Mouse (Mus musculus) forelimb bud, embryonic 11.5 days (tissue): ENCODE data around the gene Dennd1a.

Source experiments
- DNase-seq: peaks from one replicate; pipeline ENCODE4 v3.0.0-alpha.2; 2012; ENCODE audit warnings: low read depth, low spot score

Dennd1a gene

DNA sequence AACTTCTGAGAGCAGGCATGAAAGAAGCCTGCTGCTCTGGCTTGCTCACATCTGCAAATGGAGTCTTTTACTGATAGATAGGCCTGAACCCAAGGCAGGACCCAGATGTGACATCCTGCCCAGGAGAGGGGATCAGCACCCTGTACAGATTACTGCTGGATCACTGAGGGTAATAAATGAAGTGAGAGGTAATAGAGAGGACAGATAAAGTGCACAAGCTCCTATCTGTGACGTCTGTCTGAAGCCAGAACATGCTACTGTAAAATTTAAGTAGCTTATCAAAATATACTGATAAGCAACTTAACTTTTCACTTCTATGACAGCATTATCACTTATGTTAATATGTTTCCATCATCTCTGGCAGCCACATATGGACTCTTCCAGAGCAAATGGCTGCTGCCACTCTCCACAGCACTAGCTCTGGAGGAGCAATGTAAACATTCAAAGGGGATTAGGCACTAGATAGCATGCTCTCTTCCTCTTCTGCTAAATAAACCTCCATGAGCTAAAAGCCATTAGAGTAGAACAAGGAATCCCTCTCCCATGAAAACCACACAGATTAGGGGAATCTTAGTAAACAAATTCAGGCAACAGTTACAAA is 235.6 kb downstream of the Dennd1a start:
- DNase-seq = no peak

DNA sequence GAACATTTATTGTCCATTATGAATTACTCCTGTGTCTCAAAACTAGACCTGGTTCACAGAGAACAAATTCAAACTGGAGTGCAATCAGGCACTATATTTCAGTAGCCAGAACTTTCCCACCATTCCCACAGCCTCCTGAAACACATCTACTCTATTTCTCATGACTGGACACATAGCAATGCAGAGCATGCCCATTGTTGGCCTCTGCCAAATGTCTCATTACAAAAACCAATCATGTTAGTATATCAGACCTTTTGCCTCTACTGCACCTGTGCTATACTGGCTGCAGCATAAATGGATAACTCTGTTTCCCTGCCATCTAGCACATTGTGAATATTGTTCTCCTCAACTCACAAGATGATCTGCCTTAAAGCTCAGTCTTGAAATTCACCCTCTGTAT is 238.2 kb downstream of the Dennd1a start:
- no peak for DNase-seq

DNA sequence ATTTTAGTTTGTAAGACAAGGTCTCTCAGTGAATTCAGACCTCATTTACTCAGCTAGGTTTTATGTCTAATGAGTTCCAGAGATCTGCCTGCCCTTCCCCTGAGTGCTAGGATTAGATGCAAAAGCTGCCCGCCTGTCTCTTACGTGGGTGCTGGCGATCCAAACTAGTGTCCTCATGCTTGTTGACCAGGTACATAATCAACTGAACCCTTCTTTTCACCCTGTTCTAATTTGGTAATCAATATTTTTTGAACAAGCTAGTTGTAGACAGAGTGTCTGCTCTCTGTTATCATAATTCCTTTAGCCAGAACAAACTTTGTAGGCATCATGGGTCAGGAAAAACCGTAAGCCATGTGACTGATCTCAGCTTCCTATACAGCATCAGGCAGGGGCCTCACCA is 241.9 kb downstream of the Dennd1a start:
- DNase-seq = no peak

DNA sequence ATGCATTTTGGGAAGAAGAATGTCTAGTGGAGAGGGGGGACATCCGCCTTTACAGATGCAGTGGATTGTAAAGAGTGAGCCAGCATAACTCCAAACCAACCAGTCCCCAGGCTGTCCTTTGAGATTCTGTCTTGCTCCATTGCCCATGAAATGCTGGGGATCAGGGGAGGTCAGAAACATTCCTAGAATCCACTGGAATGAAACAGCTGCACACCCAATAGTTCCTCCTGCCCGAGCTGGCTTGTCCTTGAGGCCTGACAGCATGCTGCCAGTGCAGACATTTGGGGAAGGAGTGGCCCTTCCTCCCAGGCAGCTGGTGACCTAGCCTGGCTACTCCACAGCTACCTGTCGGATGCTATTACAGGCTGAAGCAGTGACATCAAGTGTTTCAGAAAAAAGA is 246.3 kb downstream of the Dennd1a start:
- no peak for DNase-seq

DNA sequence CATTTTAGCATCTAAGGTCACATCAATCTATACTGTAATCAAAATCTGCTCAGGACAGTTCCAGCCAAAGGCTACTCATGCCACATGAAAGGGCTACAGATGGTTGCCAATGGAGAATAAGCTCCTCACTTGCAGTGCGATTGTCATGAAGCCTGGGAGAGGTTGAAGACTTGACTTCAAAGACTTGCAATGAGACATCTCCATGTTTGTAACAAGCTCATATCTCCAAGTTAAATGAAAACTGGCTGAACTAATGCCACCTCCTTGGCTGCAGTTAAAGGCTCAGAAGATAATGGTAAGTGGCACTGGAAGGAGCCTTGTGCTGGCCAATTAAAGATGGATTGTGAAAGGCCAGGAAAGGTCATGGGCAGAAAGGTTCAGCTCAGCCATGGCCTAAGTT is 247.6 kb downstream of the Dennd1a start:
- no peak for DNase-seq

DNA sequence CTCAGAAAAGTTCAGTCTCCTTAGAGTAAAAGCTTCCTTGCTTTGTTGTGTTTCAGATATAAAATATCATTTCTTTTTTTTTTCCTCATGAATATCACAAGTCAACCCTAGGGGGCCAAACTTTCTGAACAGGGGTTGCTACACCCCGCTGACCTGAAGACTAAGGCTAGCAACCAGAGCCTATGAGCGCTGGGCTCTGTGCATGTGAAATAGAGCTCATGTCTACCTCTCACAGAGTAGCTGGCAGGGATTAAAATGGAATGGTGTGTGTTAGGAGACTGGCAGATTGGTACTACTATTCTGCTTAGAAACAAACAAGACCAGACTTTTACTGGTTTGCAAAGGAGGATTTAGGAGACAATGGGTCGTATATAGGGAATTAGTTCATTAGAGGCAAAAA is 258.9 kb downstream of the Dennd1a start:
- no peak for DNase-seq

DNA sequence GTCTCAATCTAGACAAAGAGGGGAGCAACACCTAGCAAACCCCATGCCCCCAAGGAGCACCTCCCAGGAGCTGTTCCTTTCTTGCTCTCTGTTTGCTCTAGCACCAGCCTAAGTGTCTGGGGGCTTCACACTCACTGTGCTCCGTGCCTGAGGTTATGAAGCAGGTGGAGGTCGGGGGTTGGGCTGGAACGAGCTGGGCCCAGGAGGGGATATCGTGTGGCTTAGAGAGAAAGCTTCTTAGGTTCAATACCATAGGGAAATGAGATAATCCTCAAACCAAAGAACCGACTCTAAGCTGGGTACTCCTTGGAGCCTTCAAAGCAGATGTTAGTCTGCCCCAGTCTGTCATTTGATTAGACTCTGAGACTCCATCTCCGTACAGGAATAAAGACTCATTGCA is 261.6 kb downstream of the Dennd1a start:
- DNase-seq = no peak

DNA sequence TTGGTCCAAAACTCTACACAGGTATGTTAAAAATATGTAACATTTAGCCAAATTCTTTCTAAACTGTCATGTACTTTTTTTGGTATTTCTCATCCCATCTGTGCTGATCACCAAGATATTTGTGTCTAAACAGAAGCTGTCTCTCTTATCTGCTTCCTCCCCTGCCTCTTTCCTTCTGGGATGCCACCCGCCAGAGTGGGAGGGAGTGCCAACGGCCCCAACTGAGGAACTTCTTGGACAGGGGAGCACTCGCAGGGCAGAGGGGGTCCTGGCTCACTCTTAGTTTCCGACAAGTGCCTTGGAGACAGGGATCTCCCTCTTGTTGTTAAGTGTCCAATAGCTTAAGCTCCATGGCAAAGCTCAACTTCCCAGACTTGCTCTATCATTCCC is 263.5 kb downstream of the Dennd1a start:
- DNase-seq = no peak

DNA sequence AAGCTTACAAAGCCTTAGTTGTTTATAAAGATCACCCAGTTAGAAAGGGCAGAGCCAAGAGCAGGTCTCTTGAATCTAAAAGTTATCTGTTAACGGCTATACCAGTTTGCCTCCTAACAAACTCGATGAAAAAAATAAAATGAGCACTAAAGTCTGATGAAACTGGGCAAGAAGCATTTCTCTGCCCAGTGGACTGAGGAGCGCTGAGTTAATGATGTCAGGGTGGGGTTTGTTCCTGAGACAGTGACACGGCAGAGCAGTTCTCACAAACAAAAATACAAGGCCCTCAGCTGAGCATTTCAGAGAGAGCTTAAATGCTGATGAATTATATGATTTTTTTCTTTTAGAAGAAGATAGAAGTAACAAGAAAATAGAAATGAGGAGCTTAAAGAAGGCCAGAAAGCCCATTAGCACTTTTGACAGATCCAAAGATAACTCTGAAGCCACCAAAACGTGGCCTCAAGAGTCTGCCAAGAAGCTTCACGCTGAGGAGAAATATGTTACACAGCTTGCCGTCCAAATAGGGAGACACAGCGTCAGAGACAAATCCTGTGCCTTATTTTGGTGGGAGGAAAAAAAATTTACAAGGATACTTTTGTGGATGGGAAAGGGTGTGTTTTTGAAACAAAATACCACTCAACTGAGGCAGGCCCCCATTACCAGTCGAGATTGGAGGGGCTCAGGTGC is 264.0 kb downstream of the Dennd1a start:
- DNase-seq = no peak

DNA sequence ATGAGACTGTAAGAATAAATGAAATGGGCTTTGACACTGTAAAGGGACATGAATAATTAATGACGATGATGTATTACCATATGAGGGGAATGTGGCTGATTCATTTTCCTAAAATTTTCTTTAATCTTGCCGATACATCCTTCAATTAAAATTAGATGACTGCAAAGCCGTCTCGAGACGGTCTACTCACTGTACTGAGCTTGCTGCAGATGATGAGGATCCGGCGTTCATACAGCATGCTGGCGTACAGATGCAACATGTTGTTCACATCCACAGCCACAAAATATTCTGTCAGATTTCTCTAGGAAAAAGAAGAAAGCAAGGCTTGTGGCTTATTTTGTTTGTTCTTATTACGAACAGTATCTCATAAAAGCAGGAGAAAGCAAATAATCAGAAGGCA is 266.0 kb downstream of the Dennd1a start:
- DNase-seq = no peak

DNA sequence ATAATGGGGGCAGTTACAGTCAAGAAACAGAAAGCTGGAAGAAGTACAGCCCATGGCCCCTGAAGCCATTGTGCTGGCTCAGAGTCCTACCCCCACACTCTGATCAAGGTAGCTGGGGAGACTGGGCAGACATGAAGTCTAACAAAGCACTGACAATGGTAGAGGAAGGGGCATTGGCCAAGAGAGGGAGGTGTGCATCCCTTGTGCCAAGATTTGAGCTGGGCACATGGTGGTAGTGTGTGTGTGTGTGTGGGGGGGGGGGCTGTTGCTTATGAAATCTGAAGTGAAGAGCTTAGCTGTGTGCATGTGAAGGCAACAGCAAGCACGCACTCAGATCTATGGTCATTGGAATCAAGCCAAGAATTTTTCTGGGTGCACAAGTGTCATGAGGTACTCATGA is 272.5 kb downstream of the Dennd1a start:
- DNase-seq = no peak

DNA sequence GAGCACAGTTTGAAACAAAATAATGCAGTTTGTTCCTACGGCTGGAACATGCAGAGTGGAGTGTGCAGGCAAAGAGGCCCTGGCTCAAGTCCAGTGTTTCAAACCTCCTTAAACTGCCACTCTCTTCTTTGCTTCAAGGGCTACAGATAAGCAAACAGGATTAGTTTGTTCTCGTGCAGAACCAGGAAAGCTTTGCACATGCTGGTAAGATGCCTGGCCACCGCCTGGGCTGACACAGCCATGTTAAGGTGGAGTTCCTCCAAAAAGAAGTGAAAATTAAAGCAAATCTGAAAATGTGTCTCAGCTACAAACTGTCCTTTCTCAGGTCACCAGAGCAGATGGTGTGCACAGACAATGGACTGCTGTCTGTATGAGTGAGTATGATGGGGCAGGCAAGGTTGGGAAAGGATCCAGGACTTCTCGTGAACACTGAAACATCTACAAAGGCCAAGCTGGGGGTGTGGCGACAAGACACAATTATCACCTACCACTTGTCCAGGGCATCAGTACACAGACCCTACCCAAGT is 273.3 kb downstream of the Dennd1a start:
- no peak for DNase-seq

DNA sequence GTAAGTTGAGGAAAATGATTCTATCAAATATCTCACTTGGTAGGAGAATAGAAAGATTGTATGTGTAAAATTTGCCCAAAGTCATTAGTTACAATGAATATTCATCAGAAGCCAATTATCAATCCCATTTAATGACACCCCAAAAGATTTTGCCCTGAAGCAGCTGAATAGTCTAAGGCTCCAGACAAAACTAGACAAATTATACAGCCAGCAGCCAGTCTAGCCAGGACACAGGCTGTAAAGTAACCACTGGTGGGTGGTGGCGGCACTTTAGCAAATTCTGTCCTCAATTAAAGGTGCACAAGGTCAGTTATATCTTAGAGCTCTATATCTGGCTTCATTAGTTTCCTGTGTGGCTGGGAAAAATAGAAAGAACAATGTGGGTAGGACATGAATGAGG is 280.0 kb downstream of the Dennd1a start:
- DNase-seq = peak; percentile 5

DNA sequence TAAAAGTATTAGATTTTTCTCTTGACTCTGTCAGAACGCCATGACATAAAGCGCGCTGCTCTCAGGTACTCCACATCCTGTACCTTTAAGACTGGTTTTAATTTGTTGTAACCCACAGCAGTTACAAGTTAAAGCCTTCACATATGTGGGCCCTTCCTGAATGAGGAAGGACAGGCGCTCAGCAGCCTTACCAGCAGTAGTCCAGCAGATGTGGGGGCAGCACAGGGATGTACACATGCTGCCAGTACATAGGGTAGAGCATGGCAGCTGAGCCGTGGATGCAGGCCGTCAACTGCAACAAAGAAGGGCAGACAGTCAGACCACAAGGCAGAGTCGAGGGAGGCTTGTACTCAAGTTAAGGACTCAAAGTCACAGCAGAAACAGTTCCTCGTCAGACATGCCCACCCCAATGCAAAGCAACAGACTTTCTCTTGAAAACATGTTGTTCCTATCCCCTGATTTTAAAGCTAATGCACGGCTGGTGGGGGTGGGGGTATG is 284.0 kb downstream of the Dennd1a start:
- peak; percentile 39 for DNase-seq

DNA sequence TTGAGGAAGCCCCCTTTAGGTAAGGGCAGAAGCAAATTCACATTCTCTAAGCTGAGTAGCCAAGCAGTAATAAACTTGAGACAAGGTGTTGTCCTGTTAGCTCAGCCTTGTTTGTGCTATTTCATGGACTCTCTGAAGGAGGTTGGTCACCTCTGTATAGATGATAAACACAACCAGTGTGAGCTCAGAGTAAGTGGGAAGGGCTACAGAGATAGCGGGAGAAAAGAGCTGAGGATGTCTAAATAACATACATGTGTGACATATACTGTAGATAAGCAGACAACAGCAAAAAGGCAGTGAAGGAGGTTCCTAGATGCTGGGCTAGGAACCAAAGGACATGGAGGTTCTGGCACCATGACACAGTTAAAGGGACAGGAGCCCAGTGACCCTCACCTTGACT is 286.2 kb downstream of the Dennd1a start:
- DNase-seq = no peak

DNA sequence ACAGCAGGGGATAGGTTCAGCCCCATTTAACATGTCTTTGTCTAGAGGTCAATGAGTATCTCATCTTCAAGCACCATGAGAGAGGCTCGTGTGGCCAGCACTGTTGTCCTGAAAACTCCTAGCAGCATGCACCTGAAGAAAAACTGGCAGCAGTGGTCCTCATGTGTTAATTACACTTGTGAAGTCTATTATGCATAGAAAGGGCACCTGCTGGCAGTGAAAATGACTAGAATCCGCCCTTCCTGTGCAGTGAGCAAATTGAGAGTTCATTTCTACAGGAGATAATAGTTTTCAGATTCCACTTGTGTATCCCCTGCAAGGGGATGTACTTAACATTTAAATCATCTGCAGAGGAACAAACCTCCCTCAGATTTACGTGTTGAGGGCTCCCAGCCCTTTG is 289.2 kb downstream of the Dennd1a start:
- no peak for DNase-seq

DNA sequence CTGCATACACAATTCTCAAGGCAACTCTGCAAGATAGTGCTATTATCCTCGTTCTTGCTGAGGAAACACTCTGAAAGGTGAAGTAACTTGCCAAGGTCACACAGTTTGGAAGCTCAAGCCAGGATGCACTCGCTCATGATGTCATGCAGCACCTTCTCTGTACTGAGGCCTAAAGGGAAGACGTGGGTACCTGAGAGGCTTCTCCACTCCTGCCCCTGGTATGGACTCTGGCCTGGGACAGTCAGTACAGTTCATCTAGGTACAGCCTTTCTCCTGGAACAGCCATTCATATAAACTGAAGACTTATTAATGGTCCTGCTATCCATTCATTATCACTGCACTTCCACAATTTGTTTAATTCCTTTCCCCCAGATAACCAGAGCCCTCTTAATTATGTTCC is 298.1 kb downstream of the Dennd1a start:
- no peak for DNase-seq

DNA sequence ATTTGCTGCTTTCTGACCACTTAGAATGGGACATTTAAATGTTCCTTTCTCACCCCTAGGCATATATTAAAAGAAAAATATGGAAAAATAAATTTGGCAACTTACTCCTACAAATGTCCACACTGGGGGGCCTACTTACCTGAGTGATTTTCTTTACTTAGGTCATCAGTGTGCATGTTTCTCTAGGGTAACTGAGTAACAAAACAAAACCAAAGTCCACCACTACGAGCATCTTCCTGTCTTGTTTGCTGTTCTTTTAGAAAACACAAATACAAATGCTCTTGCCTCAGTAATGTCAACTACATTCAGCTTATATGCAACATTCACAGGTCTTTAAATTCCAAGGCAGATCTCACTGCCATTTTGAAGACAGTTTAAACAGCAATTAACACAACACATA is 298.9 kb downstream of the Dennd1a start:
- no peak for DNase-seq

DNA sequence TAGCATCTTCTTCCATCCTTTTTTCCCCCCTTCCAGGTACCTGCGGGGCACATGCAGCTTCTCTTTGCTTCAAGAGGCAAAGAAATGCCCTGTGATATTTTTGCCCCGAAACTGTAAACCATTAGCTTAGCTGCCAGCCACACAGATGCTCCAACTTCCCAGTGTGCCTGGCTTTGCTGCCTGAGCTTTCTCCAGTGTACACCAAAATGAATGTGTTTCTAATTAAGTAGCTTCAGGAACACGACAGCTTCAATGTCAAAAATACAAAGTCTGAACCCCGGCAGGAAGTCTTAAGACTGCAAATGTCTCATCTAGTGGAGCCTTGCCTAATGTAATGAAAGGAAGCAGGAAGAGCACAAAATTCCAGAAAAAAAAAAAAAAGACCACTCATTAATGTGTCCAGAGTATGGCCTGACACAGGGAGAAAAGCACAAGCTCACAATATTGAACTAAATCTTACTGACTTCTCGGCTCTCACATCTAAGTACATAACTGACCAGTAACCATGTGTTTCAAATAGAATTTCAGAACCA is 301.4 kb downstream of the Dennd1a start:
- DNase-seq = peak; percentile 80

DNA sequence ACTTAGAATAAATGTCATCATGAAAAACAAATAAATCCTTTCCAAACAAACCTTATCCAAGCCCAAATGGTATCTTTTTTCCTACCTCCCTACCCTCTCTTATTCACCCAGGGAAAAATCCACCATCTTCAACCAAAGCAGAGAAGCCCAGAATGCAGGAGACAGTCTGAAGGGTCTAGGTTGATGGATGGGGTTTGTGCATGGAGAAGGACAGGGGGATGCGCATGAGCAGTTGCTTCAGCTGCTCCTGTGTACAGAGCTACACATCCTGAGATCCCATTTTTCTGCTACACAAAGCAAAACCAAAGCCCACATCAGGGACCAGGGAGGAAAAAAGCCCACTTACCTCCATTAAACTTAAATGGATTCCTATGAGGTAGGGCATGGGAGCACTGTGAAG is 304.5 kb downstream of the Dennd1a start:
- no peak for DNase-seq

DNA sequence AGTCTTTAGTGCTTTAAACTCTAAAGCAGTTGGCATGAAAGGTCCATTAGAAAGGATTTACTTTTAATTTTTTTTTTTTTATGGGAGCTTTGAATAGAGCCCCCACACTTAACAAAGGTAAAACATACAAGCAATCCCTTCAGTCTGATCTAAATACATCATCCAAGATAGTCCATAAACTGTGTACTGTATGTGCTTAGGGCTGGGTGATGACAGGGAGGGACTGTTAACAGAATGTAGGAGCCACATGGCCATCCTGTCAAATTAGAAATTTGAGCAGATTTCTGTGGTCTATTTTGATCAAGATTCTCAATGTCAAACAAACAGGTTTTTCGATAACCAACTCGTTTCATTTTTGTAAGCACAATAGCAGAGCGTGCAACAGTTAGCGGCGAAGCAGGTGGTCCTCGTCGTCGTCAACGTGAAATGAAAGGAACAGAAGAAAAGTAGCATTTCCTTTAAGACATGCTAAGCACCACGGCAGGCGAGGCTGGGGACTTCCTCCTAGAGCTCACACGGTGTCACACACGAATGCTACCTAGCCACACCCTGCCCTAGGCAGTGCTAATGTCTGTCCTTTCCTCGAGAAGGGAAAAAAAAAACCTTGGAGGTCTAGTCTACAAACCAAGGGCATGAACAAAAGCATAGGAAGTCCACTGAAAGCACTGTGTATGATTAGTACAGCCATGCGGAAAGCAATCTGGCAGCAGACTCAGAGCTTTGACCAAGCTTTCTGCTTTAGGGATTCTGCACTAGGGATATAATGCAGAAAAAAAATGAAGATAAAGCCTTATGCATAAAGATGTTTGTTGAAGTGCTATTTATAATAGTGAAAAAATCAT is 305.4 kb downstream of the Dennd1a start:
- no peak for DNase-seq

DNA sequence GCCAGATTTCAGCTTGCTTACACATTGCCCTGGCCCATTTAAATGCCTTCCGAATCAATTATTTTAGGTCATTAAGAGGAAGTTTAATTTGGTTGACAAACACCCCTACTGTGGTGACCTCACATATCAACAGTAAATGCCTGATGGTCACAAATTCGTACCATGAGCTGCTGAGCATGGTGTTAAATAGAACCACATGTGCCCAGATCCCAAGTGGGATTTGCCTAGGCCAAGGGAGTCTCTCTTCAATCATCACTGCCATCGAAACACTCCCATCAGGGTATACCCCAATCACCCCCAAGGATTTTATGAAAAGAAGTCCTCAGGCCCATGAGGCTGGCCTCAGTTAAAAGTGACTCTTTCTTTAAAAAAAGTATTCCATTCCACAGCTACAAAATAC is 313.0 kb downstream of the Dennd1a start:
- DNase-seq = peak; percentile 71
